Mouse (Mus musculus) ES-Bruce4 (cell line): Measurements from ENCODE around the gene Scfd2.

Experiments used
- CTCF ChIP-seq: IDR thresholded peaks from one replicate; pipeline ENCODE4 v1.8.1; 2011; ENCODE audit warnings: low read depth, low read length
- EP300 ChIP-seq: IDR thresholded peaks from 2 replicates; pipeline ENCODE4 v1.6.1; 2011; ENCODE audit warnings: low read depth, low read length; ENCODE audit not compliant: insufficient read depth
- POLR2A ChIP-seq: IDR thresholded peaks from one replicate; pipeline ENCODE4 v1.8.1; 2011; ENCODE audit warnings: low read length; ENCODE audit not compliant: insufficient read depth

GRCm38 (mm10) chr5:74387143-74387886 lies 144.2 kb downstream of the Scfd2 start:
- TF ChIP-seq CTCF = no peak
- TF ChIP-seq POLR2A = no peak
- TF ChIP-seq EP300 = no peak
